Mouse (Mus musculus) T-helper 1 cell (primary cell): ENCODE data around the gene 2300009A05Rik.

Experiments
- in situ Hi-C: fragments of 300-600 bp; cut with MboI, MseI; formaldehyde crosslinking; loops from one replicate; pipeline ENCODE4 v1.15.1; 2025; ENCODE audit warnings: high pct_unique_total_duplicates

Gene 2300009A05Rik

DNA sequence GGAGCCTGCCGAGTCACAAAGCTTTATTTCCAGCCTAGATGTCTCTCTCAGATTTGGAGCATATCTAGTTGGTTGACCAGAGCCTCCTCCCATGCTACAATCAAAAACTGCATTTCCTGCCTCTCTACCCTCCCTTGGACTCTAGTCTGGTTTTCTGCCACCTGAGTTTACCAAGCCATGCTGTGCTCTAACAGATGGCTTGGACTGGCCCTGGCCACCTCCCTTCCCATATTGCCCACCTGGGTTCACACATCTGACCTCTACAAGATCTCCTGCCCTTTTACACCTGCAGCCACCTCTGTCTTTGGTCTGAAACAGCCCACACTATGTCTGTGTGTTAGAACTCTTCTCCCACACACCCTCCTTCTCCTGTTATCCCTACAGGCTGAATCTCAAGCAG is 50.9 kb downstream of the 2300009A05Rik start:
- in situ Hi-C loops: no loop called here

DNA sequence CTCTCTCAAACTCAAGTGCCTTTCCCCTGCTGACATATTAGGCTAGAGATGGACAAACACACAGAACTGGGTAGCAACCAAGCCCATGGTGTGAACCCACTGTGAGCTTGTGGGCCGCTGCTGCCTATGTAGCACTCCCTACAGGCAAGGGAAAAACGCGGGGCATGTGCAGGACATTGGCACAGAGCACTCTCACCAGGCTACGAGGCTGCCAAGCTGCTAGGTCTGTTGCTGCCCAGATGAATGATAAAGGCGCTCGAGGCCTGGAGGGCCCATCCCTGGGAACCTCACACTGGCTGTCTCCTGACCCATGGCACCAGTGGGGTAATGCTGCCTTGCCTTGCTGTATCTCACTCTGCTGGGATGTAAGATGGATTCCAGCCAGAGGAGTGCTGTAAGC is 53.0 kb downstream of the 2300009A05Rik start:
- in situ Hi-C loops: no loop called here
